Comparison of ENCODE assay signal across 9 mouse cellular contexts in genomic region chr9:103363088-103363487, GRCm38 (mm10). TPM values are rescaled to one million over a fixed set of nuclear protein-coding genes. Genes with fewer than 3 reads are reported as not detected.
A peak's percentile ranks its signal among the peaks of the same experiment; 100 is the strongest.
DNase-seq lines count a peak whose midpoint lies in the region; ATAC-seq and TF ChIP-seq lines count a peak whose summit lies in the region.
"Had no signal": no experiment of that assay in that cellular context is flagged by ENCODE, and none has a peak within 500 bp of the region (broad histone marks: within the 10 kb centered on the region; RNA-seq: fewer than 3 reads in every experiment).

No protein-coding gene starts in this region.

- peak overlapping the region; percentile 95 for H3K4me3 ChIP-seq in heart, embryonic 12.5 days
- peak overlapping the region; percentile 67 for H3K4me3 ChIP-seq in ES-Bruce4 (ENCODE audit: low read depth, low read length)
- H3K4me3 ChIP-seq in hindbrain, embryonic 11.5 days (ENCODE audit: low read depth, low read length) = peak overlapping the region; percentile 89
- peak overlapping the region; percentile 77 for H3K4me3 ChIP-seq in liver, embryonic 16.5 days (ENCODE audit: low read depth, low read length)
- no peak overlapping the region for H3K4me3 ChIP-seq in thymus, adult 2 months (ENCODE audit: control insufficient read depth, insufficient read depth, low read length)

- WGBS in heart, embryonic 12.5 days = 63% methylated on average over 6 of the region's 6 CpGs
- 74% methylated on average over 6 of the region's 6 CpGs for WGBS in hindbrain, embryonic 11.5 days
- 47% methylated on average over 6 of the region's 6 CpGs for WGBS in liver, embryonic 16.5 days (ENCODE audit: insufficient replicate concordance)
- 23% methylated on average over 6 of the region's 6 CpGs for WGBS in thymus, adult 2 months

- H3K36me3 ChIP-seq in heart, embryonic 12.5 days = peaks cover 37% of the 10 kb centered on the region
- peaks cover 51% of the 10 kb centered on the region for H3K36me3 ChIP-seq in ES-Bruce4 (ENCODE audit: control insufficient read depth, insufficient read depth, low read length, poor library complexity, severe bottlenecking)
- H3K36me3 ChIP-seq in hindbrain, embryonic 11.5 days (ENCODE audit: control insufficient read depth, insufficient read depth, low read length) = peaks cover 3% of the 10 kb centered on the region; the same call in 1 of the 2 replicates
- H3K36me3 ChIP-seq in liver, embryonic 16.5 days (ENCODE audit: control insufficient read depth, insufficient read depth) = peaks cover 24% of the 10 kb centered on the region
- H3K36me3 ChIP-seq in thymus, adult 2 months (ENCODE audit: control insufficient read depth, insufficient read depth, low read length) = peaks cover 30% of the 10 kb centered on the region

- peaks cover 31% of the 10 kb centered on the region for H3K4me1 ChIP-seq in heart, embryonic 12.5 days (replicated peaks)
- H3K4me1 ChIP-seq in ES-Bruce4 (ENCODE audit: control insufficient read depth, insufficient read depth, low read length) = no peaks in the 10 kb centered on the region
- H3K4me1 ChIP-seq in hindbrain, embryonic 11.5 days (replicated peaks; ENCODE audit: control insufficient read depth, insufficient read depth, low read length) = peaks cover 6% of the 10 kb centered on the region
- peaks cover 32% of the 10 kb centered on the region for H3K4me1 ChIP-seq in liver, embryonic 16.5 days (ENCODE audit: control insufficient read depth, low read depth, low read length)
- peaks cover 7% of the 10 kb centered on the region for H3K4me1 ChIP-seq in thymus, adult 2 months (replicated peaks; ENCODE audit: control insufficient read depth, insufficient read depth, low read length)

- no peak for TF ChIP-seq CTCF in ES-Bruce4 (IDR thresholded peaks at IDR 0.05; ENCODE audit: low read depth, low read length)
- no peak for TF ChIP-seq CTCF in thymus, adult 2 months (IDR thresholded peaks at IDR 0.05; ENCODE audit: borderline replicate concordance, control insufficient read depth, extremely low read depth, insufficient read depth, low read length, poor library complexity)

- ATAC-seq in heart, embryonic 12.5 days (ENCODE audit: insufficient number of reproducible peaks, low FRiP score) = no peak
- no peak for ATAC-seq in hindbrain, embryonic 11.5 days (ENCODE audit: low FRiP score)
- no peak for ATAC-seq in liver, embryonic 16.5 days (ENCODE audit: low read depth)

- peak overlapping the region; percentile 99; the same call in 1 of the 2 replicates for H3K9ac ChIP-seq in heart, embryonic 12.5 days
- peak overlapping the region; percentile 98 for H3K9ac ChIP-seq in ES-Bruce4 (ENCODE audit: low read depth, poor library complexity, severe bottlenecking)
- no peak overlapping the region for H3K9ac ChIP-seq in hindbrain, embryonic 11.5 days (ENCODE audit: low read depth, low read length)
- H3K9ac ChIP-seq in liver, embryonic 16.5 days (ENCODE audit: low read depth, low read length) = peak overlapping the region; percentile 95

- H3K27ac ChIP-seq in heart, embryonic 12.5 days (ENCODE audit: poor library complexity, severe bottlenecking) = no peak overlapping the region
- no peak overlapping the region for H3K27ac ChIP-seq in ES-Bruce4 (ENCODE audit: insufficient read depth, low read length)
- H3K27ac ChIP-seq in hindbrain, embryonic 11.5 days (ENCODE audit: low read depth, low read length) = no peak overlapping the region
- peak overlapping the region; percentile 14; the same call in 1 of the 2 replicates for H3K27ac ChIP-seq in liver, embryonic 16.5 days (ENCODE audit: low read length)
- no peak overlapping the region for H3K27ac ChIP-seq in thymus, adult 2 months (ENCODE audit: control insufficient read depth, insufficient read depth, low read length)
- H3K27ac ChIP-seq: macrophage had no signal

- H3K27me3 ChIP-seq in heart, embryonic 12.5 days (replicated peaks) = no peaks in the 10 kb centered on the region
- H3K27me3 ChIP-seq in ES-Bruce4 (ENCODE audit: control insufficient read depth, insufficient read depth, low read length, poor library complexity, severe bottlenecking) = no peaks in the 10 kb centered on the region
- H3K27me3 ChIP-seq in hindbrain, embryonic 11.5 days (ENCODE audit: control insufficient read depth, insufficient read depth, low read length) = no peaks in the 10 kb centered on the region
- no peaks in the 10 kb centered on the region for H3K27me3 ChIP-seq in liver, embryonic 16.5 days (ENCODE audit: control insufficient read depth, insufficient read depth, low read depth, low read length)
- no peaks in the 10 kb centered on the region for H3K27me3 ChIP-seq in thymus, adult 2 months (ENCODE audit: control insufficient read depth, insufficient read depth, low read length)

- peak overlapping the region; percentile 79 for H3K4me2 ChIP-seq in heart, embryonic 12.5 days
- peak overlapping the region; percentile 89; the same call in 1 of the 2 replicates for H3K4me2 ChIP-seq in hindbrain, embryonic 11.5 days (replicated peaks; ENCODE audit: low read depth, low read length)
- H3K4me2 ChIP-seq in liver, embryonic 16.5 days (ENCODE audit: low read depth, low read length) = peak overlapping the region; percentile 98

- no peak for TF ChIP-seq POLR2A in ES-Bruce4 (IDR thresholded peaks at IDR 0.05; ENCODE audit: insufficient read depth, low read length)
- no peak for TF ChIP-seq POLR2A in thymus, adult 2 months (IDR thresholded peaks at IDR 0.05; ENCODE audit: control insufficient read depth, extremely low read depth, insufficient read depth, low read length, poor library complexity)

- H3K9me3 ChIP-seq in heart, embryonic 12.5 days (replicated peaks) = no peaks in the 10 kb centered on the region
- H3K9me3 ChIP-seq in ES-Bruce4 (replicated peaks; ENCODE audit: control insufficient read depth, insufficient read depth, low read length, poor library complexity, severe bottlenecking) = no peaks in the 10 kb centered on the region
- no peaks in the 10 kb centered on the region for H3K9me3 ChIP-seq in hindbrain, embryonic 11.5 days (ENCODE audit: control insufficient read depth, low read length)
- H3K9me3 ChIP-seq in liver, embryonic 16.5 days (replicated peaks; ENCODE audit: control insufficient read depth, low read length) = no peaks in the 10 kb centered on the region

- DNase-seq in heart, postnatal 4 days = no peak
- DNase-seq in hindbrain, embryonic 11.5 days (ENCODE audit: low spot score) = no peak
- DNase-seq in thymus, adult 2 months = no peak
- DNase-seq in adrenal gland, adult 8-10 months = no peak
- DNase-seq in urinary bladder, postnatal 36 days (ENCODE audit: low spot score in 2 of 2) = no peak

- TF ChIP-seq EP300 in ES-Bruce4 (IDR thresholded peaks at IDR 0.05; ENCODE audit: insufficient read depth, low read depth, low read length) = no peak

RNA-seq across cellular contexts. Expression of gene Cdv3, which starts 2.6 kb away (rescaled TPM):
- polyA plus RNA-seq in heart, embryonic 12.5 days (2016; fragmentation: Nextera tagmentation; extraction: Ambion mirVana) = 97.8 and 103 TPM in 2 replicates
- total RNA-seq in heart, postnatal 4 days (2021) = 100 to 1,000 TPM; 143 to 145 TPM
- polyA plus RNA-seq in ES-Bruce4 (2011; ENCODE audit: insufficient read depth, insufficient read length, low read depth, missing spikeins) = 348 and 354 TPM in 2 replicates
- polyA plus RNA-seq in hindbrain, embryonic 11.5 days (2014; fragmentation: Nextera tagmentation; extraction: Ambion mirVana) = 105 and 135 TPM in 2 replicates
- 41.2 and 41.8 TPM in 2 replicates for polyA plus RNA-seq in liver, embryonic 16.5 days (2015; fragmentation: Nextera tagmentation; extraction: Ambion mirVana)
- 74.9 and 166 TPM in 2 replicates for polyA plus RNA-seq in thymus, adult 2 months (2012; rRNA removed)
- 100 to 1,000 TPM; 105 to 240 (median 171) TPM for total RNA-seq in adrenal gland, adult 8-10 months (2022)

RNA-seq across cellular contexts. Expression of gene Topbp1, which starts 58.1 kb away (rescaled TPM):
- polyA plus RNA-seq in heart, embryonic 12.5 days (2016; fragmentation: Nextera tagmentation; extraction: Ambion mirVana) = 59.0 and 64.7 TPM in 2 replicates
- 10 to 100 TPM; 58.6 to 65.2 TPM for total RNA-seq in heart, postnatal 4 days (2021)
- polyA plus RNA-seq in ES-Bruce4 (2011; ENCODE audit: insufficient read depth, insufficient read length, low read depth, missing spikeins) = 163 and 200 TPM in 2 replicates
- 70.2 and 75.6 TPM in 2 replicates for polyA plus RNA-seq in hindbrain, embryonic 11.5 days (2014; fragmentation: Nextera tagmentation; extraction: Ambion mirVana)
- 29.2 and 29.4 TPM in 2 replicates for polyA plus RNA-seq in liver, embryonic 16.5 days (2015; fragmentation: Nextera tagmentation; extraction: Ambion mirVana)
- polyA plus RNA-seq in thymus, adult 2 months (2012; rRNA removed) = 41.5 and 52.1 TPM in 2 replicates
- 10 to 100 TPM; 27.8 to 31.7 (median 29.8) TPM for total RNA-seq in adrenal gland, adult 8-10 months (2022)

RNA-seq across cellular contexts. Expression of gene 1300017J02Rik, which starts 58.2 kb away (rescaled TPM):
- 7.6 and 8.1 TPM in 2 replicates for polyA plus RNA-seq in heart, embryonic 12.5 days (2016; fragmentation: Nextera tagmentation; extraction: Ambion mirVana)
- total RNA-seq in heart, postnatal 4 days (2021) = under 1 TPM; 0.23 to 0.48 TPM
- polyA plus RNA-seq in ES-Bruce4 (2011; ENCODE audit: insufficient read depth, insufficient read length, low read depth, missing spikeins) = 2.6 and 4.4 TPM in 2 replicates
- 1.5 and 4.5 TPM in 2 replicates for polyA plus RNA-seq in hindbrain, embryonic 11.5 days (2014; fragmentation: Nextera tagmentation; extraction: Ambion mirVana)
- polyA plus RNA-seq in liver, embryonic 16.5 days (2015; fragmentation: Nextera tagmentation; extraction: Ambion mirVana) = 102 and 113 TPM in 2 replicates
- 1.7 and 1.9 TPM in 2 replicates for polyA plus RNA-seq in thymus, adult 2 months (2012; rRNA removed)
- 1 to 10 TPM in 2 of 4 experiments, under 1 TPM in 1, not detected in 1; 0.56 to 1.6 (median 1.3) TPM for total RNA-seq in adrenal gland, adult 8-10 months (2022)
- polyA plus RNA-seq: macrophage had no signal

Comparison
In these comparisons a context has a peak if more than half of its experiments do, and no peak if none do; other contexts are left out.
1. RNA of gene 1300017J02Rik, which starts 58.2 kb away (polyA plus RNA-seq): 102 to 113 TPM in liver, embryonic 16.5 days; 7.6 to 8.1 TPM in heart, embryonic 12.5 days, 2.6 to 4.4 TPM in ES-Bruce4, 1.7 to 1.9 TPM in thymus, adult 2 months and 1.5 to 4.5 TPM in hindbrain, embryonic 11.5 days; every median in the first group is over 10 times any median in the second.
2. Peak in every context shown above with its lines, with median percentiles within 50 percentile points of each other: H3K4me2 ChIP-seq.